ENCODE assay signal across 25 mouse cellular contexts in genomic region chr8:114527648-114528221, GRCm38 (mm10).
DNase-seq lines count a peak whose midpoint lies in the region; ATAC-seq and TF ChIP-seq lines count a peak whose summit lies in the region.
"Had no signal": no experiment of that assay in that cellular context is flagged by ENCODE, and none has a peak within 500 bp of the region (broad histone marks: within the 10 kb centered on the region; RNA-seq: fewer than 3 reads in every experiment).

No protein-coding gene starts in this region.

- no peak overlapping the region for H3K9ac ChIP-seq in forebrain, embryonic 13.5 days
- no peak overlapping the region for H3K9ac ChIP-seq in forebrain, embryonic 15.5 days (replicated peaks)
- no peak overlapping the region for H3K9ac ChIP-seq in lung, embryonic 14.5 days
- no peak overlapping the region for H3K9ac ChIP-seq in neural tube, embryonic 13.5 days
- H3K9ac ChIP-seq in midbrain, embryonic 16.5 days (ENCODE audit: low read depth, low read length): no peak overlapping the region
- H3K9ac ChIP-seq: embryonic facial prominence, embryonic 12.5 days; heart, embryonic 13.5 days; hindbrain, embryonic 15.5 days; limb, embryonic 13.5 days; liver, embryonic 12.5 days; neural tube, embryonic 15.5 days had no signal

- no peak overlapping the region for H3K4me3 ChIP-seq in forebrain, embryonic 13.5 days
- no peak overlapping the region for H3K4me3 ChIP-seq in forebrain, embryonic 15.5 days
- no peak overlapping the region for H3K4me3 ChIP-seq in lung, embryonic 14.5 days (ENCODE audit: low read depth, low read length)
- H3K4me3 ChIP-seq in neural tube, embryonic 13.5 days: no peak overlapping the region
- no peak overlapping the region for H3K4me3 ChIP-seq in midbrain, embryonic 16.5 days (ENCODE audit: low read depth, low read length)
- H3K4me3 ChIP-seq: embryonic facial prominence, embryonic 12.5 days; heart, adult 2 months; heart, embryonic 13.5 days; hindbrain, embryonic 15.5 days; limb, embryonic 13.5 days; liver, embryonic 12.5 days; myocyte; neural tube, embryonic 15.5 days had no signal

- H3K4me2 ChIP-seq in forebrain, embryonic 13.5 days: no peak overlapping the region; the same call in 1 of the 2 replicates
- H3K4me2 ChIP-seq in forebrain, embryonic 15.5 days (replicated peaks): no peak overlapping the region
- H3K4me2 ChIP-seq in lung, embryonic 14.5 days: no peak overlapping the region
- H3K4me2 ChIP-seq in neural tube, embryonic 13.5 days: no peak overlapping the region
- H3K4me2 ChIP-seq in midbrain, embryonic 16.5 days (ENCODE audit: low read length): peak overlapping the region; percentile 19
- H3K4me2 ChIP-seq: embryonic facial prominence, embryonic 12.5 days; heart, embryonic 13.5 days; hindbrain, embryonic 15.5 days; limb, embryonic 13.5 days; liver, embryonic 12.5 days; neural tube, embryonic 15.5 days had no signal

- peak; percentile 73 for DNase-seq in lung, embryonic 14.5 days
- DNase-seq in lung, postnatal 25 days (ENCODE audit: low spot score): no peak
- no peak for DNase-seq in neural tube, embryonic 10.5 days (ENCODE audit: extremely low spot score, low spot score)
- no peak for DNase-seq in spleen, adult 12 weeks (ENCODE audit: low spot score)
- DNase-seq: adrenal gland, postnatal 10 days; cerebellum, adult 9-10 months; gastrocnemius, postnatal 36 days; heart, adult 2 months; heart, postnatal 14 days; kidney, postnatal 36 days; thymus, adult 2 months; thymus, postnatal 4 days had no signal

- no peak overlapping the region for H3K27ac ChIP-seq in forebrain, embryonic 13.5 days
- no peak overlapping the region for H3K27ac ChIP-seq in forebrain, embryonic 15.5 days (replicated peaks)
- no peak overlapping the region for H3K27ac ChIP-seq in lung, embryonic 14.5 days (ENCODE audit: low read depth)
- peak overlapping the region; percentile 38; the same call in 1 of the 2 replicates for H3K27ac ChIP-seq in neural tube, embryonic 13.5 days (replicated peaks)
- H3K27ac ChIP-seq in midbrain, embryonic 16.5 days (ENCODE audit: low read length): no peak overlapping the region
- H3K27ac ChIP-seq: embryonic facial prominence, embryonic 12.5 days; heart, adult 2 months; heart, embryonic 13.5 days; hindbrain, embryonic 15.5 days; limb, embryonic 13.5 days; liver, embryonic 12.5 days; neural tube, embryonic 15.5 days; stomach, postnatal 0 days had no signal

- WGBS in forebrain, embryonic 13.5 days: 29% methylated on average over 12 of the region's 12 CpGs
- WGBS in forebrain, embryonic 15.5 days: 18% methylated on average over 12 of the region's 12 CpGs
- 29% methylated on average over 12 of the region's 12 CpGs for WGBS in lung, embryonic 14.5 days
- WGBS in neural tube, embryonic 13.5 days: 50% methylated on average over 12 of the region's 12 CpGs
- WGBS in midbrain, embryonic 16.5 days: 27% methylated on average over 12 of the region's 12 CpGs

- H3K27me3 ChIP-seq in forebrain, embryonic 13.5 days: no peaks in the 10 kb centered on the region
- no peaks in the 10 kb centered on the region for H3K27me3 ChIP-seq in forebrain, embryonic 15.5 days
- no peaks in the 10 kb centered on the region for H3K27me3 ChIP-seq in lung, embryonic 14.5 days (ENCODE audit: insufficient read depth, low read length)
- no peaks in the 10 kb centered on the region for H3K27me3 ChIP-seq in neural tube, embryonic 13.5 days
- no peaks in the 10 kb centered on the region for H3K27me3 ChIP-seq in midbrain, embryonic 16.5 days (ENCODE audit: control insufficient read depth, insufficient read depth, low read depth, low read length)
- H3K27me3 ChIP-seq: embryonic facial prominence, embryonic 12.5 days; hindbrain, embryonic 15.5 days; liver, embryonic 12.5 days; neural tube, embryonic 15.5 days had no signal

- peaks cover 15% of the 10 kb centered on the region for H3K4me1 ChIP-seq in forebrain, embryonic 13.5 days
- peaks cover 3% of the 10 kb centered on the region; the same call in 1 of the 2 replicates for H3K4me1 ChIP-seq in forebrain, embryonic 15.5 days
- peaks cover 11% of the 10 kb centered on the region; the same call in 1 of the 2 replicates for H3K4me1 ChIP-seq in lung, embryonic 14.5 days (ENCODE audit: insufficient read depth)
- peaks cover 18% of the 10 kb centered on the region; the same call in 1 of the 2 replicates for H3K4me1 ChIP-seq in neural tube, embryonic 13.5 days (replicated peaks)
- peaks cover 17% of the 10 kb centered on the region for H3K4me1 ChIP-seq in midbrain, embryonic 16.5 days (ENCODE audit: control insufficient read depth, insufficient read depth, low read length)
- H3K4me1 ChIP-seq: embryonic facial prominence, embryonic 12.5 days; limb, embryonic 13.5 days; liver, embryonic 12.5 days had no signal

- no peaks in the 10 kb centered on the region for H3K9me3 ChIP-seq in forebrain, embryonic 13.5 days (replicated peaks)
- no peaks in the 10 kb centered on the region for H3K9me3 ChIP-seq in forebrain, embryonic 15.5 days
- no peaks in the 10 kb centered on the region for H3K9me3 ChIP-seq in lung, embryonic 14.5 days (ENCODE audit: low read depth, low read length)
- no peaks in the 10 kb centered on the region for H3K9me3 ChIP-seq in neural tube, embryonic 13.5 days
- H3K9me3 ChIP-seq in midbrain, embryonic 16.5 days (replicated peaks; ENCODE audit: control insufficient read depth, low read length, poor library complexity, severe bottlenecking): no peaks in the 10 kb centered on the region
- H3K9me3 ChIP-seq: embryonic facial prominence, embryonic 12.5 days; heart, embryonic 13.5 days; hindbrain, embryonic 15.5 days; limb, embryonic 13.5 days; liver, embryonic 12.5 days; neural tube, embryonic 15.5 days had no signal

- H3K36me3 ChIP-seq in forebrain, embryonic 13.5 days (ENCODE audit: poor library complexity, severe bottlenecking): no peaks in the 10 kb centered on the region
- no peaks in the 10 kb centered on the region for H3K36me3 ChIP-seq in forebrain, embryonic 15.5 days
- H3K36me3 ChIP-seq in lung, embryonic 14.5 days (ENCODE audit: insufficient read depth): no peaks in the 10 kb centered on the region
- no peaks in the 10 kb centered on the region for H3K36me3 ChIP-seq in neural tube, embryonic 13.5 days
- no peaks in the 10 kb centered on the region for H3K36me3 ChIP-seq in midbrain, embryonic 16.5 days (ENCODE audit: control insufficient read depth, insufficient read depth, low read length)
- H3K36me3 ChIP-seq: embryonic facial prominence, embryonic 12.5 days; heart, embryonic 13.5 days; hindbrain, embryonic 15.5 days; limb, embryonic 13.5 days; liver, embryonic 12.5 days; neural tube, embryonic 15.5 days had no signal

- TF ChIP-seq CTCF in lung, embryonic 14.5 days (IDR thresholded peaks at IDR 0.05; ENCODE audit: low read depth): no peak

- 0 out of 2 replicates have a peak, but pooled peaks have one; percentile 38 for ATAC-seq in forebrain, embryonic 13.5 days
- ATAC-seq in forebrain, embryonic 15.5 days (replicated peaks): no peak
- ATAC-seq in lung, embryonic 14.5 days (ENCODE audit: insufficient read depth): peak; percentile 58
- no peak for ATAC-seq in neural tube, embryonic 13.5 days (ENCODE audit: low read depth)
- ATAC-seq in midbrain, embryonic 16.5 days: peak; percentile 36; the same call in 1 of the 2 replicates
- ATAC-seq: intestine, embryonic 16.5 days; liver, embryonic 12.5 days had no signal

Comparison
In these comparisons a context has a peak if more than half of its experiments do, and no peak if none do; other contexts are left out.
1. ATAC-seq: peak in forebrain, embryonic 13.5 days (single experiment), lung, embryonic 14.5 days (single experiment) and midbrain, embryonic 16.5 days (single experiment); none in forebrain, embryonic 15.5 days (single experiment) and neural tube, embryonic 13.5 days (single experiment).